Mouse (Mus musculus) thymus, postnatal 10 days (tissue): ENCODE measurements around the gene Hivep3.

Experiments used
- DNase-seq, 2 experiments: peaks; one replicate each; pipeline ENCODE4 v3.0.0; 2021; ENCODE audit warnings: low spot score in 2 of 2

The Hivep3 gene

GRCm38 (mm10) chr4:119761459-119762121, 28.0 kb downstream of the Hivep3 start:
- no peak for DNase-seq

- DNase-seq: no peak
Measured at GRCm38 (mm10) chr4:119762171-119762570, 28.6 kb downstream of the Hivep3 start.

GRCm38 (mm10) chr4:119768046-119768445, 34.5 kb downstream of the Hivep3 start:
- DNase-seq: no peak

GRCm38 (mm10) chr4:119775913-119776312, 42.3 kb downstream of the Hivep3 start:
- DNase-seq: no peak

DNA sequence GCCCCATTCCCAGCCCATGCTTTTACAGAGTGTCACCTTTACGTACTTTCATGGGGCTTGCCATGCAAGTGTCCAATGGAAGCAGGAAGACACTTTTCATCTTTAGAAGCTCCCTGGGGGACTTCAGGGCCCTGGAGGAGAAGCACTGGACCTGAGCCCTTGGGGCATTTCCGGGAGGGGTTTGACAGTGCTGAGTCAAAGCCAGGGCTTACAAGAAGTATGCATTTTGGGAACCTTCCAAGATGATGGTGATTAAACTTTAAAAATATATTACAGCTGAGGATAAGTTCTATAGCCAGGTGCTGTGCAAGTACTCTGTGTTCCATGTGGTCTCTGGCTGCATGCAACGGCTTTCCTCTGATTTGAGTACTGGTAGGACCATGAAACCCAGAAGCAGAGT, 43.6 kb downstream of the Hivep3 start:
- DNase-seq: no peak

- no peak for DNase-seq
Measured at GRCm38 (mm10) chr4:119779561-119780400, 46.2 kb downstream of the Hivep3 start.

DNA sequence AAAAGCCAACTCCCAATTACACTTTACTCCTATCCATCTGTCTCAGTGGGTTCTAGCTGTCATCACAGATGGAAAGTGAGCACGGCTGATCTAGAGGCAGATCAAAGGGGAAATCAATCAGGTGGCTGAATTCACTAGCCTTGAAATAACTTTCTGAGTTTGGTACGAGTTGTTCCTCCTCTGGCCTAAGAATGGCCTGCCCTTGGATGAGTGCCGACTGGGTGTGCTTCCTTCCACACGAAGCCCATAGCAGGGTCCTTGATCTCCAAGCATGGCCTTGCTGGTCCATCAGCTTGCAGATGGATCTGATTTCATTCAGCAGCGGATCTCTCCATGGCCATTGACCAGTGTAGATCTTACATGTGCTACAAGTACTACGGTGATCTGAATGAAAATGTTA, 47.3 kb downstream of the Hivep3 start:
- DNase-seq: no peak

GRCm38 (mm10) chr4:119784959-119785358, 51.4 kb downstream of the Hivep3 start:
- no peak for DNase-seq

- DNase-seq: no peak
Measured at GRCm38 (mm10) chr4:119786307-119786706, 52.7 kb downstream of the Hivep3 start.

DNA sequence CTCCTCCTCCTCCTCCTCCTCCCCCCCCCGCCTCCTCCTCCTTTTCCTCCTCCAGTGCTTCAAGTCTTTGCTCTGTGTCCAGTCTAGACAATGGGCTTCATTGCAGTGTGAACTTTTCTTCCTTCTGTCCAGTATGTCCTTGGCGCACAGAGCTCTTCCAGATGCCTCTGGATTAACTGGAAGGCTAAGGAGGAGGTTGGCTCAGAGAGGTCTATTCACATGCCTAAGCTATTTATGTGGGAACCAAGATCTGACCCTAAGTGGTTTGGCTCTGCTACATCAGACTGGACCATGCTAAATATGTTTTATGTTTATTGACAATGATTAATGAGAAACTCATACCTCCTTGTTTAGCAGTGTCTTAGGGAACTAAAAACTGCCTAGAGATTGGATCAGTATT, 53.1 kb downstream of the Hivep3 start:
- DNase-seq: no peak

DNA sequence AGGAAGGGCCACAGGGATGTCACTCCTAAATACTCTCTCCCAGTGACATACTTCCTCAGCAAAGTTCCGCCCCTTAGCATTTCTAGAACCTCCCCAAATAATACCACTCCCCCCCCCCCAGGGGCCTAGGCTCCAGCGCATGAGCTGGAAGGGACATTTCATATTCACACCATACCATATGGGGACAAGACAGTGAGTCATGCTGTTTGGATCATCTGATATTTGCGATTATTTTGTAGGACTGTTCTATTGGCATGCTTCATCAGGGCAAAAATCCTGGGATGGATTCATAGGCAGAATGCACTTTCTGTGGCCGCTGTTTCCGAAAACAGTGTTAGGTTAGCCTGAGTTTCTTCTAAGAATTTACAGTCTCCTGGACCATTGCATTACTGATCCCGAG, 55.2 kb downstream of the Hivep3 start:
- DNase-seq: no peak

DNA sequence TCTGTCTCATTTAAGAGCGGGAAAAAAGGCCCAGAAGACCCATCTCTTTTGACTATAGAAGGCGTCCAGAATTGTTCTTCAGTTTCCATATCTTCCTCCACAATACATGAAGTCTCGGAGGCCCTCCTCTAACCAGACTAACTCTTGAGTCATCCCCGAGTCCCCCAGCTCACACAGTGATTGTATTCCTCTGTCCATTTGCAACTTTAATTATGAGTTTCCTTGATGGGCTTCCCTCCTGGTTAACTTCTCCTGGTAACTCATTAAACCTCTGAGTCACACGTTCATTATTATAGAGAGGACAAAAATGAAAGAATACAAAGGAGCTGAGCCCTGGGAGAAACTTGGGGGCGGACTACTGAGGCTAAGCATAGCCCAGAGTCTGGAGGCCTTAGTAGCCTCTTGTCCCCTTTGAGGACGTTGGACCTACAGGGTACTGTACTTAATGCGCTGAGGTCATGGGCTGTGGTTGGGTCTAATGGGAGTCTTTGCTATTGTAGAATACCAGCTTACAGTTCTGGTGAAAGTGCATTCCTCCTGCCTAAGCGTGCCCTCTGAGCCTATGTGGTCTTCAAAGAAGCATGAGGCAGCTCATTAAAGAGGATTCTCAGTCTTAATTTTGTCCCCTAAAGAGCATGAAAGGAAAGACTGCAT, 56.0 kb downstream of the Hivep3 start:
- DNase-seq: no peak

GRCm38 (mm10) chr4:119798891-119799290, 65.3 kb downstream of the Hivep3 start:
- no peak for DNase-seq

GRCm38 (mm10) chr4:119806556-119806955, 73.0 kb downstream of the Hivep3 start:
- no peak for DNase-seq

- DNase-seq: no peak
Measured at GRCm38 (mm10) chr4:119807359-119807758, 73.8 kb downstream of the Hivep3 start.

DNA sequence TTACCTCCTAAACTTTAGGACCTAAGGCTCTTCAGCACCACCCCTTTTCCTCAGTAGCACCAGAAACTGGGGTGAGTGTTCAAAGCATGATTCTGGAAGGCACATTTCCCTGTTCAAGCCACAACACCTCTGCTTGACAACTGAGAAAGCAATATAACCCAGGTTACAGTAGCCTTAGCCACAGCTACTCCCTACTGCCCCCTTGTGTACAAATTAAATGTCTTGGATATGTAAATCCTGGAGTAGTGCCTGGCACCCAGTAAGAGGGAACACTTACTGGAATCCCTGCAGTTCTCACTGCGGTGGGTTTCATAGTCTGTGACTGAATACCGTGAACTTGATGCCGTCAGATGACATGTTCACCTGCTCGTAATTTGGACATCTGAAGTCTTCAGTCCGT, 75.7 kb downstream of the Hivep3 start:
- peak in 1 of 2 experiments; percentile 73 for DNase-seq

- DNase-seq: peak; percentile 26 to 35
Measured at GRCm38 (mm10) chr4:119812775-119813174, 79.2 kb downstream of the Hivep3 start.

DNA sequence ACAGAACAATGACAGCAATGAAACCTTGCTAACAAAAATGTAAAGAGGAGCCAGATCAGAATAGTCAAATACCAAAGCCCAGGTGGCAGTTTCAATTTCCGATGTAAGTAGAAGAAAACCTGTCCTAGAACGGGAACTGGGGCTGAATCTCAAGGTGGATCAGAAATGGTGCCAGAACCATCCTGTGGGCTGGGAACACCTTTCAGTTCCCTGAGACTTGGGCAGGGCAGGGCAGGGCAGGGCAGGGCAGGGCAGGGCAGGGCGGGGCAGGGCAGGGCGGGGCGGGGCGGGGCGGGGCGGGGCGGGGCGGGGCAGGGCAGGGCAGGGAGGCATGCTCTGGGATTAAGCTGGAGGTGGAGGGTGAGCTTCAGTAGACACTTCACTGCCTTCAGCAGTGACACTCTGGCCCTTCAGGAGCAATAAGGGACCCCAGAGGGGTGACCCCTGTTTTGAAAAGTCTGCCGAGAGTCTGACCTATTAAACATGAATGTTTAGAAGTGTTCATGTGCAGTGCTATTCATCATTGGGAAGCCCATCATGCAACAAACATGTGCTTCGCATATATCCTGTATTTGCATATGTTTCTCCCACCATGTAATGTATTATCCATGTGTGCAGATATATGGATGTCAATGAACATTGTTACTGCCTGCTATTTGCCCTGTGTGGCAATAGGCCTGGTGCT, 80.1 kb downstream of the Hivep3 start:
- DNase-seq: no peak

DNA sequence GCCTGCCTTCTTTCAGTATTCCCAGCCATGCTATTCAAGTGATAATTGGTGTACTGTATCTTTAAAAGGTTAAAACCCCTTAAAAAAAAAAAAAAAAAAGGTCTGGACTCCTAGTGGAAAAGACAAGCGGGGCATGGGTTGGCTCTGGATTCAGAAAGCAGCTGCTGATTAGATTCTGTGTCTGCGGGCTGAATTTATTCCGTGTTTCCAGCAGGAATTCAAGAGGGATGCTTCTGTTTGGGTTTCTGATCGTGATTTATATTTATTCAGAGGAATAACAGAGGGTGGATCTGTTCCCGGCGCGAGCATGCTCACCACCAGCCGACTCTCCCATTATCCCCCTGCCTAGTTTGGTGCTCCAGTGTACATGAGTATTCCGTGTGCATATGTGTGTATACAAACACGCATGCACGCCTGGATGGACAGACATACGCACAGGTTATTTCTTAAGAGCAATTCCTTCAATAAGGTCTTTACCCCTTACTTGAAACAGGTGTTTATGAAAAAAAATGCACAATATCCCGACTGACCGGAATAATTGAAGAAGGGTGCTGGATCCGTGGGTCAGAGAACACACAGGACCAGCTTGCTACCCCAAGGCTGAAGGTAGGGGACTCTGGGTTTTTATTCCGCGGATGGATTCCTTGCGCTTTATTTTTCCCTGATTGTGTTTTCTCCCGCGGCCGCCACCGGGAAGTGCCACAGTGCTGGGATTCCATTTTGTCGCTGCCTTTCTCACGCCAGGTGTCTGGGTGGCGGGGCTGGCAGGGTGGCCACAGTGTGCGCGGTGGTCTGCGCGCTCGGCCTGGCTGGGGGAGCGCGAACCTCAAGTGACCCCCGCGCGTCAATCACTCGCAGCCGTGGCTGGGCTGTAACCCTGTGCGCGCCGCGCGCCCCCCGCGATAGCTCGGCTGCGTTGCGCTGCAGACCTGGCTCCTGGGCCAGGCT, 80.9 kb downstream of the Hivep3 start:
- no peak for DNase-seq

- no peak for DNase-seq
Measured at GRCm38 (mm10) chr4:119815133-119815792, 81.7 kb downstream of the Hivep3 start.

DNA sequence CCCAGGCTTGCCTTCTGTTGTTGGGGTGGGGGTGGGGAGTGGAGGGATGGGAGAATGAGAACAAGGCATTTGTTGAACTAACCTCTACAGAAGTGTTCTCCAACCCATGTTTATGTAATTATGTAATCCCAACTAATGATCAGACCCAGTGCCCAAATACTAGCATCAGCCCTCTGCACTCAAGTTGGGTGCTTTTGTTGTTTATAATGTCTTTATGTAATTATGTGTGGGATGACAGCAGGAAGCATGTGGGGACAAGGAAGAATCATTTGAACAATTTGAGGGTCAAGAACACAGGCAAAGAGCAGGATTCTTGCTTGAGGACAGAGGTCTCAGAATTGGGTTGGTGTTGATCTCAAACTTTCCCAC, 82.2 kb downstream of the Hivep3 start:
- no peak for DNase-seq
